Mouse (Mus musculus) cerebellum, adult 18-20 months (tissue): ENCODE measurements around the gene Rbm15.
A peak's percentile ranks its signal among the peaks of the same experiment; 100 is the strongest.
"Not testable (repeated sequence)": the region's sequence is repeated elsewhere in the genome, so short reads cannot be mapped to it uniquely, and the experiment has no call there.

Source experiments
- DNase-seq, 2 experiments: peaks; one replicate each; pipeline ENCODE4 v3.0.0; 2021

Gene Rbm15

GRCm38 (mm10) chr3:107330503-107331424 is 2.7 kb downstream of the Rbm15 start:
- DNase-seq, result peak in 1 of 2 experiments; percentile 19

- no peak for DNase-seq
Measured at GRCm38 (mm10) chr3:107326442-107326841, 7.0 kb downstream of the Rbm15 start.

- no peak for DNase-seq
Measured at GRCm38 (mm10) chr3:107321776-107322175, 11.7 kb downstream of the Rbm15 start.

GRCm38 (mm10) chr3:107321141-107321540 is 12.3 kb downstream of the Rbm15 start:
- DNase-seq, result no peak

GRCm38 (mm10) chr3:107317338-107317737 is 16.1 kb downstream of the Rbm15 start:
- DNase-seq, result no peak

GRCm38 (mm10) chr3:107296917-107297316 is 36.6 kb downstream of the Rbm15 start:
- not testable (repeated sequence) for DNase-seq

GRCm38 (mm10) chr3:107295672-107296360 is 37.7 kb downstream of the Rbm15 start:
- no peak for DNase-seq

- DNase-seq, result no peak
Measured at GRCm38 (mm10) chr3:107290764-107291381, 42.6 kb downstream of the Rbm15 start, which contains the start of gene Slc16a4. TSS of gene Slc16a4 (plus strand) at chr3:107291230.

- no peak for DNase-seq
Measured at GRCm38 (mm10) chr3:107287346-107287745, 46.1 kb downstream of the Rbm15 start.

GRCm38 (mm10) chr3:107286123-107286522 is 47.4 kb downstream of the Rbm15 start:
- DNase-seq, result no peak

GRCm38 (mm10) chr3:107278479-107279269 is 54.8 kb downstream of the Rbm15 start, which contains the start of gene Lamtor5:
TSS of gene Lamtor5 (plus strand) at chr3:107278858.
- peak; percentile 87 to 95 for DNase-seq

- no peak for DNase-seq
Measured at GRCm38 (mm10) chr3:107276626-107277025, 56.8 kb downstream of the Rbm15 start.

- DNase-seq, result no peak
Measured at GRCm38 (mm10) chr3:107275996-107276395, 57.5 kb downstream of the Rbm15 start.
